Comparison of ENCODE assay signal across 15 mouse cellular contexts in the genomic region with DNA sequence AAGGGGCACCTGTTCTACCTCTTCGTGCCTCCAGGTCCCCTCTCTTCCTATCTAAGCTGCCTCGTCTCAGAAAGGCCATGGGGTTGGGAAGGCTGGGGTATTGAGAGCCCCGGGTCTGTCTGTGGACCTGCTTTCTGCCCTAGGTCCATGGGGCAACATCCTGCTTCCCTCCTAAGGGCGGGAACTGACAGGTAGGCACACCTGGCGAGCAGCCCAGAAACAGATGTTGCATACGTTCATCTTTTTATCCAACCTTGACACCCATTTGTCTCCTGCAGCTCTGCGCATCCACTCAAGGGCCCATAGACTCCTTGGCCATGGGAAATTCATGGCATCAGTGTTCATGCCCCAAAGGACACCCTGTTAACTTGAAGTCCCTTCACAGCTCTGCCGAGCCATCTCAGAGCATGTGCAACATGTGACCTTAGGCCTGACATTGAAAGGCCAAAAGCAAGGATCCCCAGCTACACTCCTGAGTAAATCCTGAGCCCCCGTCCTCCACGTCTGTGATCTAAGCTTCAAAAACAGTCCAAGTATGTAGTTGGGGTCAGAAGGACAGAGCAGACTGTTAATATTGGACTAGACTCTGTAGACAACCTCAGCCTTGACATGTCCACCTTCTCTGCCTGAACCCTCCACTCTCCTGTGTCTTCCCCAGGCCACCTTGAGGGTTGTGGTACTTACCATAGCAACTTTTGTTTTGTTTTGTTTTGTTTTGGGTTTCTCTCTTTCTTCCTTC. TPM values are rescaled to one million over a fixed set of nuclear protein-coding genes. Genes with fewer than 3 reads are reported as not detected.
"Had no signal": no experiment of that assay in that cellular context is flagged by ENCODE, and none has a peak within 500 bp of the region (broad histone marks: within the 10 kb centered on the region; RNA-seq: fewer than 3 reads in every experiment).

No protein-coding gene starts in this region.

- H3K4me1 ChIP-seq: liver, embryonic 13.5 days had no signal

- H3K4me3 ChIP-seq: limb, embryonic 12.5 days; liver, embryonic 13.5 days; midbrain, embryonic 13.5 days; myocyte; neural tube, embryonic 15.5 days had no signal

- H3K9me3 ChIP-seq: limb, embryonic 12.5 days; liver, embryonic 13.5 days; midbrain, embryonic 13.5 days; neural tube, embryonic 15.5 days had no signal

- DNase-seq: layer of hippocampus, postnatal 36 days; liver; liver, embryonic 13.5 days; liver, postnatal 0 days; right cerebral cortex, adult 18-20 months; right cerebral cortex, postnatal 25 days; spleen, adult 18-20 months; thymus, postnatal 4 days had no signal

- H3K36me3 ChIP-seq: limb, embryonic 12.5 days; liver, embryonic 13.5 days; midbrain, embryonic 13.5 days; neural tube, embryonic 15.5 days had no signal

- H3K4me2 ChIP-seq: limb, embryonic 12.5 days; liver, embryonic 13.5 days; midbrain, embryonic 13.5 days; neural tube, embryonic 15.5 days had no signal

- ATAC-seq: hindbrain, embryonic 16.5 days; inflammation-experienced regulatory T-cells, adult 6 months; liver, postnatal 0 days; midbrain, embryonic 13.5 days had no signal

- H3K27me3 ChIP-seq: limb, embryonic 12.5 days; liver, embryonic 13.5 days; midbrain, embryonic 13.5 days; neural tube, embryonic 15.5 days had no signal

- H3K27ac ChIP-seq: limb, embryonic 12.5 days; liver, embryonic 13.5 days; neural tube, embryonic 15.5 days had no signal

- H3K9ac ChIP-seq: limb, embryonic 12.5 days; liver, embryonic 13.5 days; liver, postnatal 0 days; midbrain, embryonic 13.5 days; neural tube, embryonic 15.5 days had no signal

RNA-seq across cellular contexts. Expression of a gene that starts 6.1 kb away (rescaled TPM):
- polyA plus RNA-seq: hindbrain, embryonic 16.5 days; midbrain, embryonic 13.5 days; myocyte; neural tube, embryonic 11.5 days; neural tube, embryonic 15.5 days had no signal

RNA-seq across cellular contexts. Expression of a gene that starts 51.7 kb away (rescaled TPM):
- polyA plus RNA-seq: hindbrain, embryonic 16.5 days had no signal
